Mouse (Mus musculus) lung, adult 2 months (tissue): ENCODE data around the gene Kctd20.

Experiments used
- CTCF ChIP-seq: fragments of 200-500 bp; IDR thresholded peaks from 2 replicates; pipeline ENCODE4 v1.5.1; 2011; ENCODE audit warnings: mild to moderate bottlenecking, low read length, control low read depth; ENCODE audit not compliant: insufficient read depth
- POLR2A ChIP-seq: fragments of 200-500 bp; IDR thresholded peaks from 2 replicates; pipeline ENCODE4 v1.6.1; 2011; ENCODE audit warnings: low read depth, mild to moderate bottlenecking, control low read depth, low read length, borderline replicate concordance; ENCODE audit errors: extremely low read depth

DNA sequence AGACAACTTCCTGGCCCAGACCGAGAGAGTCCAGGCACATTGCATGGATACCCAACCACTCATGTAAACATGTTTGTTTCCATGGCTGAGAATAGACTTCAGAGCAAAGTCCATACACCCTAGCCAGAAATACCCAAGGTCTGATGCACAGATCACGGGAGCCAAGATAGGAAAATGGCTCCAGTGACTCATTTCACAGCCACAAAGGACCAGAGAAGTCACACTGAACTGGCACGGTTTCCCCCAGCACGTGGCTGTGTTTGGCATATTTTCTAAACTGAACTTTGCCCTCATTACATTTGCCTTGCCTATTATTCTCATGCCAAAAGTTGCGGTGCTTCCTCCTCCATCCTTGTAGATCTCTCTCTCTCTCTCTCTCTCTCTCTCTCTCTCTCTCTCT is 38.5 kb upstream of the Kctd20 start:
- no peak for TF ChIP-seq POLR2A
- TF ChIP-seq CTCF, result no peak
